Mouse (Mus musculus): ENCODE data around the gene Lims1. TPM values are rescaled to one million over a fixed set of nuclear protein-coding genes. Genes with fewer than 3 reads are reported as not detected.

Lims1 gene
- polyA plus RNA-seq, 1 experiment from 2014 or later, result 208 TPM

DNA sequence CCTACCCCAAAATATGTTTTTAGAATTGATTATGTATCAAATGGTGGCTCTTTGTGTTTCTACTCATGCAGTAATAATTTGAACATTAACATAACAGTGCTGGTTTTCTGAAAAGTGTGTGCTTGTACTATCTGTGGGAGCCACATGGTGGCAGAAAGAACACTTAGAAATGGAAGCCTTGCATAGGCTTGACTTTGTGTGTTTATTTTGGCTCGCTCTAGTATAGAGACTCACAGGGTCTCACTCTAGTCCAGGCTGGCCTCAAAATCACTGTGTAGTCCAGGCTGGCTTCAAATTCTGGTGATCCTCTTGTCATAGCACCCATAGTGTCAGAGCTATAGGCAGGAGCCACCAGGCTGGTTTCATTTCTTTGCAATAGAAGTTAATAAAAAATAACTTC is 39.5 kb downstream of the Lims1 start:
- peak; percentile 59; the same call in 1 of the 2 replicates for ATAC-seq (ENCODE audit: insufficient read depth)
- peak; percentile 58 for TF ChIP-seq CTCF (IDR thresholded peaks at IDR 0.05; ENCODE audit: low read depth)

GRCm38 (mm10) chr10:58364770-58365515 is 41.7 kb downstream of the Lims1 start:
- peak overlapping the region; percentile 46; the same call in 1 of the 2 replicates for H3K27ac ChIP-seq (ENCODE audit: low read depth)
- H3K4me1 ChIP-seq (ENCODE audit: insufficient read depth), result 0 out of 2 replicates have a peak, but pooled peaks cover 10% of the 10 kb centered on the region
- H3K9me3 ChIP-seq (ENCODE audit: low read depth, low read length), result no peaks in the 10 kb centered on the region
- peaks cover 7% of the 10 kb centered on the region; the same call in 1 of the 2 replicates for H3K36me3 ChIP-seq (ENCODE audit: insufficient read depth)
- no peak overlapping the region for H3K9ac ChIP-seq
- TF ChIP-seq CTCF (IDR thresholded peaks at IDR 0.05; ENCODE audit: low read depth), result no peak
- DNase-seq, result no peak
- 69% methylated on average over 5 of the region's 5 CpGs for WGBS
- H3K27me3 ChIP-seq (ENCODE audit: insufficient read depth, low read length), result no peaks in the 10 kb centered on the region
- H3K4me2 ChIP-seq, result no peak overlapping the region
- ATAC-seq (ENCODE audit: insufficient read depth), result peak; percentile 58; the same call in 1 of the 2 replicates
- H3K4me3 ChIP-seq (ENCODE audit: low read depth, low read length), result no peak overlapping the region

More for the DNA sequence above, 39.5 kb downstream of the Lims1 start:
- H3K4me3 ChIP-seq (ENCODE audit: low read depth, low read length), result no peak overlapping the region
- H3K9ac ChIP-seq, result no peak overlapping the region
- no peaks in the 10 kb centered on the region for H3K9me3 ChIP-seq (ENCODE audit: low read depth, low read length)
- H3K27ac ChIP-seq (ENCODE audit: low read depth), result no peak overlapping the region
- H3K4me1 ChIP-seq (ENCODE audit: insufficient read depth), result 0 out of 2 replicates have a peak, but pooled peaks cover 4% of the 10 kb centered on the region
- peaks cover 17% of the 10 kb centered on the region; the same call in 1 of the 2 replicates for H3K36me3 ChIP-seq (ENCODE audit: insufficient read depth)
- peak; percentile 69 for DNase-seq
- H3K27me3 ChIP-seq (ENCODE audit: insufficient read depth, low read length), result no peaks in the 10 kb centered on the region
- WGBS, result 42% methylated on average over 1 of the region's 1 CpGs
- no peak overlapping the region for H3K4me2 ChIP-seq

DNA sequence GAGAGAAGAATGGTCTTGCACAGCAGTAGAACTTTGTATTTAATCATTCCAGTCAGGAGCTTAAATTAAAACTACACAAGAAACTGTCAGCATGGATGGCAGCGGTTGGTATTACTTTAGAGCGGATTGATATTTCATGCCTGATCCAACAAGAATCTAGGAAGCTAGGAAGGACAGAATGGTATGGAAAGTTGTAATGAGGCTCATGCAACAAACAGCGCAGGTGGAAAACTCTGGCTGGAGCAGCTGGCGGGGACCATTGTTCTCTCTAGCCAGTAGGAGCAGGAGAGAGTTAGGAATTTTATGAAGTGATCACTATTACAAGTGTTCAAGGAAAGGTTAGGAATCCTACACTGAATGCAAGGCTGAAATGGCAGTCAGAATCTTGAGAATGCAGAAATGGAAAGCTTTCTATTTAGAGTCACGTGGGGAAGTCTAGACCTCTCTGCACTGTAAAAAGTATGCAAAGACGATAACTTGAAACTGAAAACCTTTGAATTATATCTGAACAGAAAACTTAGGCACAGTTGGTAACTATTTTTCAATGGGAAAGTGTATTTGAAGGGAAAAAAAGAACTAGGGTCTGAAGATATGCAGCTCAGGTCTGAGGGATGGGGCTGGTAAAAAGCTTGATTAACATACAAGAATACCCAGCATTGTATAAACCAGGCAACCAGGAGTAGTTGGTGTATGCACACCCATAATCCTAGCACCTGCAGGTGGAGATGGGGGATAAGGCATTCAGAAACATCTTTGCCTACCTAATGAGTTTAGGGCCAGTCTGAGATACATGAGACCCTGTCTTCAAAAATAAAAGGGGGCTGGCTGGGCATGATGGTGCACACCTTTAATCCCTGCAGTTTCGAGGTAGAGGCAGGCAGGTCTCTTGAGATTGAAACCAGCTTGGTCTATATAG is 45.8 kb downstream of the Lims1 start:
- peak; percentile 17 for DNase-seq
- Histone ChIP-seq H3K9me3 (ENCODE audit: low read depth, low read length) (no peaks in the 10 kb centered on the region), H3K4me1 (ENCODE audit: insufficient read depth) (peaks cover 26% of the 10 kb centered on the region), H3K9ac (no peak overlapping the region), H3K4me2 (no peak overlapping the region), H3K36me3 (ENCODE audit: insufficient read depth) (no peaks in the 10 kb centered on the region), H3K27me3 (ENCODE audit: insufficient read depth, low read length) (no peaks in the 10 kb centered on the region), H3K4me3 (ENCODE audit: low read depth, low read length) (no peak overlapping the region), H3K27ac (ENCODE audit: low read depth) (0 out of 2 replicates have a peak overlapping the region, but pooled peaks have one; percentile 36)
- 82% methylated on average over 7 of the region's 7 CpGs for WGBS
- no peak for ATAC-seq (ENCODE audit: insufficient read depth)
- TF ChIP-seq CTCF (IDR thresholded peaks at IDR 0.05; ENCODE audit: low read depth), result no peak

DNA sequence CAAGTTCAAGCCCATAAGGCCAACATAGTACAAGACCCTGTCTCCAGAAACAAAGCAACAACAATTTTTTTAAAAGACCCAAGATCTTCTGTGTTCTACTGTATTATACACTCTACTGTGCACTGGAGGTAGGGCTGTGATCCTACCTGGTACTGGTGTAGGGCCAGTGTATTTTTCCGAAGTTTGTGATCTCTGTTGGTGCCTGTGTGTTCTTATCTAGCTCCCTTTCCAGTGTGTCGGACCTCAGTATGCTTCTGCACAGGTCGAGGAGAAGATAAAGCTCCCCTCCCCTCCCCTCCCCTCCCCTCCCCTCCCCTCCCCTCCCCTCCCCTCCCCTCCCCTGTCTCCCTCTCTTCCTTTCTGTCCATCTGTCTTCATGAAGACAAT is 46.4 kb downstream of the Lims1 start:
- H3K36me3 ChIP-seq (ENCODE audit: insufficient read depth), result no peaks in the 10 kb centered on the region
- 24% methylated on average over 3 of the region's 3 CpGs for WGBS
- H3K4me3 ChIP-seq (ENCODE audit: low read depth, low read length), result no peak overlapping the region
- H3K4me2 ChIP-seq, result no peak overlapping the region
- no peak for TF ChIP-seq CTCF (IDR thresholded peaks at IDR 0.05; ENCODE audit: low read depth)
- peaks cover 26% of the 10 kb centered on the region for H3K4me1 ChIP-seq (ENCODE audit: insufficient read depth)
- H3K27me3 ChIP-seq (ENCODE audit: insufficient read depth, low read length), result no peaks in the 10 kb centered on the region
- H3K27ac ChIP-seq (ENCODE audit: low read depth), result 0 out of 2 replicates have a peak overlapping the region, but pooled peaks have one; percentile 36
- no peaks in the 10 kb centered on the region for H3K9me3 ChIP-seq (ENCODE audit: low read depth, low read length)
- ATAC-seq (ENCODE audit: insufficient read depth) (no peak), DNase-seq (no peak)
- no peak overlapping the region for H3K9ac ChIP-seq

DNA sequence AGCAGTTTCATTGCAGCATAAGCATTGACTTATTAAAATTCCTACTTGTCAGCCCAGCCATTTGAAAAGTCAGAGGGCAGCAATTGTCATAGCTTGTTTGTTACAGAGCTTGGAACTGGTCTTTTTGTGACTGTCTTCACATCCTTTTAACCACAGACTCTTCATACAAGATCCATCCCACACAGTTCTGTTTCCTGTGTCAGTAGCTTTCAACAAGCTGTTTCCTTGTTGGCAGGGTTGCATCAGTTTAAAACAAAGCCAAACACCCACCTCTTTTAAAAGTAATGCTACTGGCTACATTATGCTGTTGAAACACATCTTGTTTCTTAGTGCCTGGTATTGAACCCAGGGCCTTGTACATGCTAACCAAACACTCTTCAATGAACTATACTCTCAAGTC is 46.9 kb downstream of the Lims1 start:
- Histone ChIP-seq H3K27me3 (ENCODE audit: insufficient read depth, low read length) (no peaks in the 10 kb centered on the region), H3K4me1 (ENCODE audit: insufficient read depth) (peaks cover 22% of the 10 kb centered on the region)
- ATAC-seq (ENCODE audit: insufficient read depth), result no peak

GRCm38 (mm10) chr10:58370559-58370958 is 47.3 kb downstream of the Lims1 start:
- peak overlapping the region; percentile 79 for H3K27ac ChIP-seq (ENCODE audit: low read depth)
- no peak overlapping the region for H3K9ac ChIP-seq
- peak overlapping the region; percentile 43; the same call in 1 of the 2 replicates for H3K4me2 ChIP-seq
- no peaks in the 10 kb centered on the region for H3K27me3 ChIP-seq (ENCODE audit: insufficient read depth, low read length)
- no peaks in the 10 kb centered on the region for H3K36me3 ChIP-seq (ENCODE audit: insufficient read depth)
- peaks cover 22% of the 10 kb centered on the region for H3K4me1 ChIP-seq (ENCODE audit: insufficient read depth)
- TF ChIP-seq CTCF (IDR thresholded peaks at IDR 0.05; ENCODE audit: low read depth), result no peak
- no peaks in the 10 kb centered on the region for H3K9me3 ChIP-seq (ENCODE audit: low read depth, low read length)
- ATAC-seq (ENCODE audit: insufficient read depth) (no peak), DNase-seq (no peak)
- no peak overlapping the region for H3K4me3 ChIP-seq (ENCODE audit: low read depth, low read length)

More for the DNA sequence above, 46.9 kb downstream of the Lims1 start:
- no peak for TF ChIP-seq CTCF (IDR thresholded peaks at IDR 0.05; ENCODE audit: low read depth)
- Histone ChIP-seq H3K36me3 (ENCODE audit: insufficient read depth) (no peaks in the 10 kb centered on the region), H3K9ac (no peak overlapping the region), H3K9me3 (ENCODE audit: low read depth, low read length) (no peaks in the 10 kb centered on the region), H3K4me2 (no peak overlapping the region), H3K4me3 (ENCODE audit: low read depth, low read length) (no peak overlapping the region), H3K27ac (ENCODE audit: low read depth) (peak overlapping the region; percentile 79)
- DNase-seq, result peak; percentile 30
